9 mouse cellular contexts compared by ENCODE assay signal in genomic region chr12:54067419-54067818, GRCm38 (mm10).
A peak's percentile ranks its signal among the peaks of the same experiment; 100 is the strongest.
DNase-seq lines count a peak whose midpoint lies in the region; ATAC-seq and TF ChIP-seq lines count a peak whose summit lies in the region.
"Had no signal": no experiment of that assay in that cellular context is flagged by ENCODE, and none has a peak within 500 bp of the region (broad histone marks: within the 10 kb centered on the region; RNA-seq: fewer than 3 reads in every experiment).

No protein-coding gene starts in this region.

- no peak for TF ChIP-seq CTCF in layer of hippocampus, adult 2 months (conservative IDR thresholded peaks at IDR 0.05)

- H3K4me3 ChIP-seq in heart, embryonic 13.5 days = peak overlapping the region; percentile 54
- peak overlapping the region; percentile 38 to 68; a peak in 2 of 4 replicates for H3K4me3 ChIP-seq in ES-E14 (ENCODE audit: insufficient read depth in 1 of 2, low read depth in 1 of 2, low read length in 2 of 2, poor library complexity in 1 of 2, severe bottlenecking in 1 of 2)
- peak overlapping the region; percentile 36 for H3K4me3 ChIP-seq in hindbrain, embryonic 12.5 days
- peak overlapping the region; percentile 52 for H3K4me3 ChIP-seq in midbrain, embryonic 10.5 days
- H3K4me3 ChIP-seq in layer of hippocampus, adult 2 months = no peak overlapping the region

- peaks cover 13% of the 10 kb centered on the region for H3K4me1 ChIP-seq in heart, embryonic 13.5 days
- H3K4me1 ChIP-seq in ES-E14 (ENCODE audit: control insufficient read depth in 2 of 2, insufficient read depth in 2 of 2, low read length in 2 of 2, poor library complexity in 1 of 2) = peaks cover 0 to 7% of the 10 kb centered on the region in 2 experiments; a peak in 1 of 4 replicates
- peaks cover 12% of the 10 kb centered on the region for H3K4me1 ChIP-seq in hindbrain, embryonic 12.5 days
- H3K4me1 ChIP-seq in midbrain, embryonic 10.5 days = peaks cover 17% of the 10 kb centered on the region

- H3K36me3 ChIP-seq in heart, embryonic 13.5 days = no peaks in the 10 kb centered on the region
- no peaks in the 10 kb centered on the region for H3K36me3 ChIP-seq in ES-E14 (ENCODE audit: control insufficient read depth, insufficient read depth, low read length, poor library complexity, severe bottlenecking)
- 0 out of 2 replicates have a peak, but pooled peaks cover 4% of the 10 kb centered on the region for H3K36me3 ChIP-seq in hindbrain, embryonic 12.5 days
- H3K36me3 ChIP-seq in midbrain, embryonic 10.5 days = peaks cover 11% of the 10 kb centered on the region

- in situ Hi-C loops in ES-E14 (cut with MboI; ENCODE audit: low sequenced_read_pairs in 2 of 2, unreplicated experiment in 2 of 2) = loop anchor here in 1 of 2 experiments (10.0 kb wide), 1 partner anchor 1153 kb away; no protein-coding TSS in a partner anchor

- intact Hi-C loops in heart, postnatal 36 days (cut with DNase I) = no loop called here
- intact Hi-C loops in gastrocnemius, postnatal 36 days (cut with DNase I) = no loop called here

- no peak for DNase-seq in heart, postnatal 36 days
- no peak for DNase-seq in ES-E14 (ENCODE audit: low read depth, low spot score)
- no peak for DNase-seq in midbrain, embryonic 10.5 days (ENCODE audit: low spot score)
- DNase-seq in gastrocnemius, postnatal 36 days = no peak
- DNase-seq in gastrocnemius, postnatal 4 days (ENCODE audit: low spot score in 2 of 2) = no peak
- DNase-seq in layer of hippocampus, adult 2 months (ENCODE audit: low spot score in 2 of 2) = no peak
- DNase-seq: B cell, adult 2 months had no signal

- WGBS in heart, embryonic 13.5 days = 32% methylated on average over 14 of the region's 14 CpGs
- 33% methylated on average over 14 of the region's 14 CpGs for WGBS in hindbrain, embryonic 12.5 days
- WGBS in midbrain, embryonic 10.5 days = 37% methylated on average over 14 of the region's 14 CpGs

- peaks cover 56% of the 10 kb centered on the region for H3K27me3 ChIP-seq in heart, embryonic 13.5 days (replicated peaks)
- peaks cover 33% of the 10 kb centered on the region for H3K27me3 ChIP-seq in hindbrain, embryonic 12.5 days
- H3K27me3 ChIP-seq in midbrain, embryonic 10.5 days (ENCODE audit: low read depth, poor library complexity, severe bottlenecking) = peaks cover 56% of the 10 kb centered on the region

- peak overlapping the region; percentile 92 for H3K4me2 ChIP-seq in heart, embryonic 13.5 days
- peak overlapping the region; percentile 65 for H3K4me2 ChIP-seq in hindbrain, embryonic 12.5 days (replicated peaks)

- ATAC-seq in heart, embryonic 13.5 days (ENCODE audit: extremely low read depth, insufficient number of reproducible peaks, low FRiP score, low TSS enrichment) = no peak
- no peak for ATAC-seq in hindbrain, embryonic 12.5 days (ENCODE audit: low FRiP score)

- no peak overlapping the region for H3K27ac ChIP-seq in heart, embryonic 13.5 days (replicated peaks)
- no peak overlapping the region for H3K27ac ChIP-seq in ES-E14 (ENCODE audit: insufficient read depth, low read depth, low read length, poor library complexity, severe bottlenecking)
- no peak overlapping the region for H3K27ac ChIP-seq in hindbrain, embryonic 12.5 days
- peak overlapping the region; percentile 71; the same call in 1 of the 2 replicates for H3K27ac ChIP-seq in midbrain, embryonic 10.5 days (replicated peaks)
- no peak overlapping the region for H3K27ac ChIP-seq in layer of hippocampus, adult 2 months

- no peaks in the 10 kb centered on the region for H3K9me3 ChIP-seq in heart, embryonic 13.5 days
- no peaks in the 10 kb centered on the region for H3K9me3 ChIP-seq in ES-E14 (ENCODE audit: control insufficient read depth, insufficient read depth, low read depth, low read length)
- no peaks in the 10 kb centered on the region; the same call in 1 of the 2 replicates for H3K9me3 ChIP-seq in hindbrain, embryonic 12.5 days (replicated peaks)
- H3K9me3 ChIP-seq in midbrain, embryonic 10.5 days (replicated peaks) = 0 out of 2 replicates have a peak, but pooled peaks cover 8% of the 10 kb centered on the region

- H3K9ac ChIP-seq in heart, embryonic 13.5 days = peak overlapping the region; percentile 73
- H3K9ac ChIP-seq in ES-E14 (ENCODE audit: insufficient read depth, low read depth, low read length, poor library complexity, severe bottlenecking) = no peak overlapping the region
- no peak overlapping the region for H3K9ac ChIP-seq in hindbrain, embryonic 12.5 days

TF ChIP-seq in ES-E14, 5 proteins besides CTCF, POLR2A, EP300 and RAD21:
- TF ChIP-seq CHD2 (IDR thresholded peaks at IDR 0.05; ENCODE audit: low read depth, low read length) (no peak; the same call in 1 of the 2 replicates), ZC3H11A (IDR thresholded peaks at IDR 0.05; ENCODE audit: borderline replicate concordance, low read depth, low read length) (no peak), ZNF384 (IDR thresholded peaks at IDR 0.05; ENCODE audit: low read depth, low read length) (no peak), HCFC1 (IDR thresholded peaks at IDR 0.05; ENCODE audit: borderline replicate concordance, insufficient read depth, low read length) (no peak), MAFK (IDR thresholded peaks at IDR 0.05; ENCODE audit: insufficient read depth, low read depth, low read length) (no peak)
